Mouse (Mus musculus): Measurements from ENCODE around the gene Fsd1l. TPM values are rescaled to one million over a fixed set of nuclear protein-coding genes. Genes with fewer than 3 reads are reported as not detected.

Fsd1l gene
- total and polyA plus RNA-seq, 3 experiments, result 0.25 to 0.39 (median 0.26) TPM

- TF ChIP-seq ELF1 (IDR thresholded peaks at IDR 0.05; ENCODE audit: low read depth, low read length), result no peak
- no peak for TF ChIP-seq USF2 (conservative IDR thresholded peaks at IDR 0.05; ENCODE audit: low read depth, low read length)
- 0 out of 2 replicates have a peak, but pooled peaks have one; percentile 14 for TF ChIP-seq HCFC1 (IDR thresholded peaks at IDR 0.05; ENCODE audit: low read depth, low read length)
- TF ChIP-seq USF1 (IDR thresholded peaks at IDR 0.05; ENCODE audit: low read depth, low read length), result no peak
- TF ChIP-seq ZMIZ1 (IDR thresholded peaks at IDR 0.05; ENCODE audit: low read depth, low read length), result no peak
- TF ChIP-seq MEF2A (IDR thresholded peaks at IDR 0.05; ENCODE audit: borderline replicate concordance, low read depth, low read length), result peak; percentile 21; the same call in 1 of the 2 replicates
- TF ChIP-seq BHLHE40 (IDR thresholded peaks at IDR 0.05; ENCODE audit: low read depth, low read length), result peak; percentile 42; the same call in 1 of the 2 replicates
- TF ChIP-seq PAX5 (IDR thresholded peaks at IDR 0.05; ENCODE audit: low read length), result no peak
- TF ChIP-seq MXI1 (IDR thresholded peaks at IDR 0.05; ENCODE audit: low read depth, low read length), result no peak
- TF ChIP-seq NELFE (IDR thresholded peaks at IDR 0.05; ENCODE audit: low read depth, low read length), result no peak
- peak; percentile 93 for TF ChIP-seq JUND (conservative IDR thresholded peaks at IDR 0.05; ENCODE audit: low read depth, low read length)
Observed at GRCm38 (mm10) chr4:53710555-53711328, 79.5 kb downstream of the Fsd1l start (continued).

- in situ Hi-C loops (cut with MboI; ENCODE audit: low pct_ligation_motif_present, low pct_unique_long_range_greater_than_20kb, low sequenced_read_pairs) (loop anchor here (10.0 kb wide), 1 partner anchor 89 kb away; no protein-coding TSS in a partner anchor), dilution Hi-C loops (cut with MboI; ENCODE audit: extremely low pct_ligation_motif_present, extremely low pct_unique_long_range_greater_than_20kb, low sequenced_read_pairs) (no loop called here)
- no peak for TF ChIP-seq EP300 (IDR thresholded peaks at IDR 0.05; ENCODE audit: low read length)
- 0 out of 2 replicates have a peak, but pooled peaks have one; percentile 76 for TF ChIP-seq MAZ (IDR thresholded peaks at IDR 0.05; ENCODE audit: low read depth, low read length)
- Histone ChIP-seq H3K9ac (ENCODE audit: insufficient read depth, low read depth) (peak within 1 kb of the TSS; percentile 67), H3K36me3 (replicated peaks in 1 of 2; ENCODE audit: control insufficient read depth in 1 of 2, insufficient read depth in 1 of 2, low read length in 1 of 2) (peaks cover 0 to 10% of the 10 kb centered on the region in 2 experiments), H3K79me2 (replicated peaks; ENCODE audit: control insufficient read depth, extremely low read depth, insufficient read depth, poor library complexity, severe bottlenecking) (peaks cover 2% of the 10 kb centered on the region; the same call in 1 of the 2 replicates), H3K27ac (ENCODE audit: insufficient read depth, low read depth) (peak within 1 kb of the TSS; percentile 14; the same call in 1 of the 2 replicates), H3K27me3 (replicated peaks) (no peaks in the 10 kb centered on the region), H3K9me3 (replicated peaks; ENCODE audit: low read length) (no peaks in the 10 kb centered on the region), H3K4me1 (ENCODE audit: control insufficient read depth in 1 of 2, insufficient read depth in 2 of 2) (peaks cover 11 to 76% of the 10 kb centered on the region in 2 experiments; a peak in 3 of 4 replicates), H3K4me3 (replicated peaks in 1 of 3; ENCODE audit: low read depth in 2 of 3, low read length in 2 of 3, poor library complexity in 1 of 3) (peak within 1 kb of the TSS; percentile 75 to 90 (median 82)), H3K4me2 (ENCODE audit: insufficient read depth, low read depth, poor library complexity, severe bottlenecking) (peak within 1 kb of the TSS; percentile 84)
- no peak for DNase-seq (ENCODE audit: extremely low read depth)
Observed at GRCm38 (mm10) chr4:53713704-53714050, 82.4 kb downstream of the Fsd1l start, which contains the start of gene Fktn. Fktn (plus strand) TSS chr4:53713998.

GRCm38 (mm10) chr4:53714051-53714814, 83.0 kb downstream of the Fsd1l start:
- H3K27ac ChIP-seq (ENCODE audit: insufficient read depth, low read depth), result peak overlapping the region; percentile 14; the same call in 1 of the 2 replicates
- peaks cover 8 to 76% of the 10 kb centered on the region in 2 experiments; a peak in 3 of 4 replicates for H3K4me1 ChIP-seq (ENCODE audit: control insufficient read depth in 1 of 2, insufficient read depth in 2 of 2)
- dilution Hi-C loops (cut with MboI; ENCODE audit: extremely low pct_ligation_motif_present, extremely low pct_unique_long_range_greater_than_20kb, low sequenced_read_pairs), result no loop called here
- DNase-seq (ENCODE audit: extremely low read depth), result peak; percentile 92
- peaks cover 2% of the 10 kb centered on the region; the same call in 1 of the 2 replicates for H3K79me2 ChIP-seq (replicated peaks; ENCODE audit: control insufficient read depth, extremely low read depth, insufficient read depth, poor library complexity, severe bottlenecking)
- peak overlapping the region; percentile 84 for H3K4me2 ChIP-seq (ENCODE audit: insufficient read depth, low read depth, poor library complexity, severe bottlenecking)
- peak; percentile 83; the same call in 1 of the 2 replicates for TF ChIP-seq KAT2A (IDR thresholded peaks at IDR 0.05; ENCODE audit: insufficient replicate concordance, low read length)
- TF ChIP-seq MAFK (IDR thresholded peaks at IDR 0.05; ENCODE audit: insufficient replicate concordance, low read length), result no peak
- peak; percentile 76 for TF ChIP-seq TCF12 (IDR thresholded peaks at IDR 0.05; ENCODE audit: low read depth, low read length)
- peak; percentile 73; the same call in 1 of the 2 replicates for TF ChIP-seq ZMIZ1 (IDR thresholded peaks at IDR 0.05; ENCODE audit: low read depth, low read length)
- TF ChIP-seq BHLHE40 (IDR thresholded peaks at IDR 0.05; ENCODE audit: low read depth, low read length), result no peak
- TF ChIP-seq EP300 (IDR thresholded peaks at IDR 0.05; ENCODE audit: low read length), result no peak
- peak; percentile 83 for TF ChIP-seq NELFE (IDR thresholded peaks at IDR 0.05; ENCODE audit: low read depth, low read length)
- peak; percentile 69 for TF ChIP-seq SIN3A (IDR thresholded peaks at IDR 0.05; ENCODE audit: low read length)
- TF ChIP-seq TBP (conservative IDR thresholded peaks at IDR 0.05; ENCODE audit: low read depth, low read length), result peak; percentile 81; the same call in 1 of the 2 replicates
- peak; percentile 89 for TF ChIP-seq POLR2A (IDR thresholded peaks at IDR 0.05; ENCODE audit: low read depth, low read length)
- peak; percentile 44; the same call in 1 of the 2 replicates for TF ChIP-seq NRF1 (IDR thresholded peaks at IDR 0.05; ENCODE audit: low read depth, low read length)
- TF ChIP-seq MEF2A (IDR thresholded peaks at IDR 0.05; ENCODE audit: borderline replicate concordance, low read depth, low read length), result peak; percentile 26; the same call in 1 of the 2 replicates
- TF ChIP-seq RAD21 (IDR thresholded peaks at IDR 0.05; ENCODE audit: low read depth, low read length), result no peak
- peak; percentile 84 for TF ChIP-seq HCFC1 (IDR thresholded peaks at IDR 0.05; ENCODE audit: low read depth, low read length)
- no peak for TF ChIP-seq ZC3H11A (IDR thresholded peaks at IDR 0.05; ENCODE audit: low read depth, low read length)
- 0 out of 2 replicates have a peak, but pooled peaks have one; percentile 2 for TF ChIP-seq MAX (IDR thresholded peaks at IDR 0.05; ENCODE audit: low read length)
- TF ChIP-seq MXI1 (IDR thresholded peaks at IDR 0.05; ENCODE audit: low read depth, low read length), result peak; percentile 53; the same call in 1 of the 2 replicates
- peak overlapping the region; percentile 67 for H3K9ac ChIP-seq (ENCODE audit: insufficient read depth, low read depth)
- H3K27me3 ChIP-seq (replicated peaks), result no peaks in the 10 kb centered on the region
- H3K9me3 ChIP-seq (replicated peaks; ENCODE audit: low read length), result no peaks in the 10 kb centered on the region
- in situ Hi-C loops (cut with MboI; ENCODE audit: low pct_ligation_motif_present, low pct_unique_long_range_greater_than_20kb, low sequenced_read_pairs), result loop anchor here (10.0 kb wide), 1 partner anchor 89 kb away; no protein-coding TSS in a partner anchor
- peak overlapping the region; percentile 75 to 90 (median 82) for H3K4me3 ChIP-seq (replicated peaks in 1 of 3; ENCODE audit: low read depth in 2 of 3, low read length in 2 of 3, poor library complexity in 1 of 3)
- peaks cover 0 to 10% of the 10 kb centered on the region in 2 experiments for H3K36me3 ChIP-seq (replicated peaks in 1 of 2; ENCODE audit: control insufficient read depth in 1 of 2, insufficient read depth in 1 of 2, low read length in 1 of 2)

Data from CH12.LX (cell line).